Mouse (Mus musculus): ENCODE results near the gene Bach1. TPM values are rescaled to one million over a fixed set of nuclear protein-coding genes. Genes with fewer than 3 reads are reported as not detected.

Gene Bach1
- total and polyA plus RNA-seq, 2 experiments from 2014 or later: 5.4 to 27.0 TPM

DNA sequence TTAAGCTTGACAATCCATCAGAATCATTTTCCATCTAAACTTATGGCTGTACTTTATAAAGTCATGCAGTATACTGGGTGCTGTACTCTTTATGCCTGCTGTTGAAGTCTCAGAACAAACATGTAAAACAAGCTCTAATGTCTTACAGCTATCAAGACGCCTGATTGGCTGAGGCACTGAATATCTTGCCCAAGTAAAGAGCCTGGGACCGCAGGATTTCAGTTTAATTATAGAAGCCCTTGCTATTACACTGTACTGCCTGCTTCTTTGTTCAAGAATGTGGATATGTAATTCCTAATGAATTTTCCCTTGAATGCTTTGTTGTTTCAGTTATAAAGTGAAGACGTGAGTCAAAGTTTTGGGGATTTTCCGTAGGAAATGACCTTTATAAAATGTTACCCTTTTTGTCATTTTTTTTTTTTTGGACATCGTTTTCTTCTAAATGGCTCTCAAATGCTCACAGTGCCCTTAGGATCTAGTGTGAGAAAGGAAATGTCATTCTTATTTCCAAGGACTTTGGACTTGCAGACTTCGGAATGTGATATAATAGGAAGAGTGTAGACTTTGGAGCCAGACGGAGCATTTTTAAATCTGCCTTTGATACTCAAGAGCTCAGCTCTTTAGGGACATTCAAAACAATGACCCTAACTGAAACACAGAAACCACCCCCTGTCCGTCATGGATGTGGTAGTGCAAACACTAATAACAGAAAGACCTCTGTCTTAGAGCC lies 28.5 kb upstream of the Bach1 start:
- TF ChIP-seq CTCF (IDR thresholded peaks at IDR 0.05; ENCODE audit: low read depth) (no peak), EP300 (IDR thresholded peaks at IDR 0.05; ENCODE audit: low read depth) (no peak)
- H3K4me2 ChIP-seq (ENCODE audit: low read depth, low read length): no peak overlapping the region
- H3K9ac ChIP-seq (replicated peaks; ENCODE audit: low read depth, low read length): no peak overlapping the region
- ATAC-seq (ENCODE audit: insufficient read depth, low read depth) (no peak), DNase-seq (ENCODE audit: low spot score) (no peak)
- H3K27ac ChIP-seq (ENCODE audit: low read depth): peak overlapping the region; percentile 57; the same call in 1 of the 2 replicates
- H3K27me3 ChIP-seq (ENCODE audit: control insufficient read depth, insufficient read depth, low read length): no peaks in the 10 kb centered on the region
- no peaks in the 10 kb centered on the region for H3K36me3 ChIP-seq (replicated peaks; ENCODE audit: control insufficient read depth, insufficient read depth, low read length)
- H3K4me1 ChIP-seq (ENCODE audit: control insufficient read depth, insufficient read depth): peaks cover 1% of the 10 kb centered on the region; the same call in 1 of the 2 replicates
- H3K4me3 ChIP-seq (ENCODE audit: low read depth, low read length): no peak overlapping the region
- H3K9me3 ChIP-seq (replicated peaks; ENCODE audit: control insufficient read depth, low read length): no peaks in the 10 kb centered on the region
- WGBS: 55% methylated on average over 8 of the region's 8 CpGs

DNA sequence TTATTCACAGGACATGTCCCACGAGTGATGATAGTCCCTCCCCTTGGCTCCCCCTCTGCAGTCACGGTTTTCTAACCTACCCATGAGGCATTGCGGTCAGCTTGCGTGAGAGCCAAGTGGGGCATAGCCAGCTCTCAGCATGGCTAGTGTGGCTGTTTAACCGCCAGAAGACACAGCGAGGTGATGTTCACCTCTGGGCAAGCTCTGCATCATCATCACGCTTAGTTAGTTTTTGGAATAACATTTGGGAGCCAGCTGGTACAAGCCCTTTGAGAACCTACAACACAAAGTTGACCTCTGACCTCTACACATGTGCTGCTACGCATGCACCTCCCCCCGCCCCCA lies 28.0 kb upstream of the Bach1 start:
- ATAC-seq (ENCODE audit: insufficient read depth, low read depth) (0 out of 2 replicates have a peak, but pooled peaks have one; percentile 33), DNase-seq (ENCODE audit: low spot score) (no peak)
- H3K27ac ChIP-seq (ENCODE audit: low read depth): peak overlapping the region; percentile 57; the same call in 1 of the 2 replicates
- H3K27me3 ChIP-seq (ENCODE audit: control insufficient read depth, insufficient read depth, low read length): no peaks in the 10 kb centered on the region
- no peak overlapping the region for H3K4me2 ChIP-seq (ENCODE audit: low read depth, low read length)
- H3K9ac ChIP-seq (replicated peaks; ENCODE audit: low read depth, low read length): no peak overlapping the region
- no peak for TF ChIP-seq EP300 (IDR thresholded peaks at IDR 0.05; ENCODE audit: low read depth)
- TF ChIP-seq CTCF (IDR thresholded peaks at IDR 0.05; ENCODE audit: low read depth): no peak
- WGBS: 72% methylated on average over 9 of the region's 9 CpGs
- no peaks in the 10 kb centered on the region for H3K36me3 ChIP-seq (replicated peaks; ENCODE audit: control insufficient read depth, insufficient read depth, low read length)
- no peaks in the 10 kb centered on the region for H3K9me3 ChIP-seq (replicated peaks; ENCODE audit: control insufficient read depth, low read length)
- peaks cover 7% of the 10 kb centered on the region; the same call in 1 of the 2 replicates for H3K4me1 ChIP-seq (ENCODE audit: control insufficient read depth, insufficient read depth)
- H3K4me3 ChIP-seq (ENCODE audit: low read depth, low read length): no peak overlapping the region

DNA sequence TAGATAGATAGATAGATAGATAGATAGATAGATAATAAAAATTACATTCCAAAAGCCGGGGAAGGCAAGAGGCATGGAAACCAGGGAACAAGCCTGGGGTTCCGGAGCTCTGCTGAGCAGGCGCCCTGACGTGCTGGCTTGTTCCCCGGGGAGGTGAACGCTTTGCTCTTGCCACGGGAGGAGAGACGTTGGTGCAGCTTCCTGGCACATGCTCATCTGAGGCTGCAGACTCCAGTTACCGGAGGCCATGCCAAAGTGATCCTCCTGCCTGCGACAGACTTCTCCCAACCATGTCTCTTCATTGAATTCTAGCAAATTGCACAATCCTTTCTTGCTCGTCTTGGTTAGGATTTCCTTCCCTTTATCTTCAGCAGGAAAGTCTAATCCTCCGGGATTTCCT lies 27.4 kb upstream of the Bach1 start:
- no peaks in the 10 kb centered on the region for H3K36me3 ChIP-seq (replicated peaks; ENCODE audit: control insufficient read depth, insufficient read depth, low read length)
- H3K4me2 ChIP-seq (ENCODE audit: low read depth, low read length): 0 out of 2 replicates have a peak overlapping the region, but pooled peaks have one; percentile 0
- peak overlapping the region; percentile 28; the same call in 1 of the 2 replicates for H3K27ac ChIP-seq (ENCODE audit: low read depth)
- DNase-seq (ENCODE audit: low spot score): no peak
- peaks cover 11% of the 10 kb centered on the region; the same call in 1 of the 2 replicates for H3K4me1 ChIP-seq (ENCODE audit: control insufficient read depth, insufficient read depth)
- no peaks in the 10 kb centered on the region for H3K27me3 ChIP-seq (ENCODE audit: control insufficient read depth, insufficient read depth, low read length)
- no peak overlapping the region for H3K9ac ChIP-seq (replicated peaks; ENCODE audit: low read depth, low read length)
- no peak overlapping the region for H3K4me3 ChIP-seq (ENCODE audit: low read depth, low read length)
- WGBS: 56% methylated on average over 12 of the region's 12 CpGs
- no peak for TF ChIP-seq EP300 (IDR thresholded peaks at IDR 0.05; ENCODE audit: low read depth)
- TF ChIP-seq CTCF (IDR thresholded peaks at IDR 0.05; ENCODE audit: low read depth): no peak
- ATAC-seq (ENCODE audit: insufficient read depth, low read depth): no peak
- H3K9me3 ChIP-seq (replicated peaks; ENCODE audit: control insufficient read depth, low read length): no peaks in the 10 kb centered on the region

GRCm38 (mm10) chr16:87673155-87673554 lies 25.6 kb upstream of the Bach1 start:
- Histone ChIP-seq H3K9ac (replicated peaks; ENCODE audit: low read depth, low read length) (no peak overlapping the region), H3K4me3 (ENCODE audit: low read depth, low read length) (no peak overlapping the region), H3K27me3 (ENCODE audit: control insufficient read depth, insufficient read depth, low read length) (no peaks in the 10 kb centered on the region), H3K4me1 (ENCODE audit: control insufficient read depth, insufficient read depth) (peaks cover 11% of the 10 kb centered on the region; the same call in 1 of the 2 replicates), H3K27ac (ENCODE audit: low read depth) (no peak overlapping the region), H3K4me2 (ENCODE audit: low read depth, low read length) (no peak overlapping the region), H3K36me3 (replicated peaks; ENCODE audit: control insufficient read depth, insufficient read depth, low read length) (no peaks in the 10 kb centered on the region), H3K9me3 (replicated peaks; ENCODE audit: control insufficient read depth, low read length) (no peaks in the 10 kb centered on the region)
- TF ChIP-seq EP300 (IDR thresholded peaks at IDR 0.05; ENCODE audit: low read depth) (no peak), CTCF (IDR thresholded peaks at IDR 0.05; ENCODE audit: low read depth) (no peak)
- DNase-seq (ENCODE audit: low spot score): no peak
- 56% methylated on average over 7 of the region's 7 CpGs for WGBS
- no peak for ATAC-seq (ENCODE audit: insufficient read depth, low read depth)

DNA sequence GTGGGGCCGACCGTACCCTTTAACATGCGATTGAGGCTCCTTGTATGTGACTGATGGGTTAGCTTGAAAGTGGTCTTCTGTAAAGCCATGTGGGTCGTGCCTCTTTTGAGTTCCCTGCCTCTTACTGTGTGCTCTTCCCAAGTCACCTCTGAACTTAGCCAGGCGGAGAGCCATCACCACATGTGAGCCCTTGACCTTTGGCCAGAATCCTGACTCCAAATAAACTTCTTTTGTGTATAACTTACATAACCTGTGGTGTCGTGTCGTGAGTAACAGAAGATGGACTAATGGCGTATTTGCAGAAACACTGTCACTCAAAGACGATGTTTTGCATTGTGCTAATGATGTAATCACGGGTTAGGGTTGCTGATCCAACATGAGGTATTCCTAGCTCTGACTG lies 22.6 kb upstream of the Bach1 start:
- no peaks in the 10 kb centered on the region for H3K27me3 ChIP-seq (ENCODE audit: control insufficient read depth, insufficient read depth, low read length)
- H3K9me3 ChIP-seq (replicated peaks; ENCODE audit: control insufficient read depth, low read length): no peaks in the 10 kb centered on the region
- DNase-seq (ENCODE audit: low spot score) (no peak), ATAC-seq (ENCODE audit: insufficient read depth, low read depth) (no peak)
- peaks cover 11% of the 10 kb centered on the region; the same call in 1 of the 2 replicates for H3K4me1 ChIP-seq (ENCODE audit: control insufficient read depth, insufficient read depth)
- 84% methylated on average over 10 of the region's 10 CpGs for WGBS
- no peaks in the 10 kb centered on the region for H3K36me3 ChIP-seq (replicated peaks; ENCODE audit: control insufficient read depth, insufficient read depth, low read length)
- no peak overlapping the region for H3K4me2 ChIP-seq (ENCODE audit: low read depth, low read length)
- no peak overlapping the region for H3K27ac ChIP-seq (ENCODE audit: low read depth)
- H3K4me3 ChIP-seq (ENCODE audit: low read depth, low read length): no peak overlapping the region
- no peak overlapping the region for H3K9ac ChIP-seq (replicated peaks; ENCODE audit: low read depth, low read length)
- no peak for TF ChIP-seq EP300 (IDR thresholded peaks at IDR 0.05; ENCODE audit: low read depth)
- TF ChIP-seq CTCF (IDR thresholded peaks at IDR 0.05; ENCODE audit: low read depth): no peak

All from heart, postnatal 0 days (tissue).